Comparison of ENCODE assay signal across 9 mouse cellular contexts in the genomic region with DNA sequence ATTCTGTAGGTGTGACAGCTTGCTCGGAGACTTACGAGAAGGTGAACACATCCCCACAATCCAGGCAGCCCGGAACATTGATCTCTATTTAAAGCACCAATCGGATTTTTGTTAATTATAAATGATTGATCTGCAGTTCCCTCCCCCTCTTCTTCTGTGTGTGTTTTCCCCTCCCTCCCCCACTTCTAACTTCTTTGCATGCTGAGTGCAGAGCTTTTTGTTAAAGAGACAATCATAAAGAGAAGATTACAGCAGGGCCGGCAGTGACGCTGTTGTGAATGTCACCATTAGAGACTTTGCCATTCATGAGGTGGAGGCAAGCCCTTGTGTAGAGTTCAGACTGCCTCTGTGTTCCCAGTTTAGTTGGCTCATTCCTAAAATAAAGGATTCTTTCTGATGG.
DNase-seq lines count a peak whose midpoint lies in the region; ATAC-seq and TF ChIP-seq lines count a peak whose summit lies in the region.
"Had no signal": no experiment of that assay in that cellular context is flagged by ENCODE, and none has a peak within 500 bp of the region (broad histone marks: within the 10 kb centered on the region; RNA-seq: fewer than 3 reads in every experiment).

No protein-coding gene starts in this region.

- peak overlapping the region; percentile 48 for H3K4me2 ChIP-seq in heart, embryonic 14.5 days (ENCODE audit: low read length)
- peak overlapping the region; percentile 48 for H3K4me2 ChIP-seq in hindbrain, embryonic 16.5 days (ENCODE audit: low read length)
- peak overlapping the region; percentile 34 for H3K4me2 ChIP-seq in midbrain, embryonic 13.5 days (replicated peaks)

- H3K9me3 ChIP-seq in heart, embryonic 14.5 days (ENCODE audit: control insufficient read depth, low read length) = no peaks in the 10 kb centered on the region
- no peaks in the 10 kb centered on the region for H3K9me3 ChIP-seq in forebrain, embryonic 10.5 days
- H3K9me3 ChIP-seq in hindbrain, embryonic 16.5 days (ENCODE audit: control insufficient read depth, low read length) = no peaks in the 10 kb centered on the region
- H3K9me3 ChIP-seq in midbrain, embryonic 13.5 days = no peaks in the 10 kb centered on the region

- no peak overlapping the region for H3K27ac ChIP-seq in heart, embryonic 14.5 days (replicated peaks in 1 of 2; ENCODE audit: control insufficient read depth in 1 of 2, insufficient read depth in 1 of 2, low read depth in 2 of 2, low read length in 2 of 2)
- no peak overlapping the region for H3K27ac ChIP-seq in forebrain, embryonic 10.5 days
- peak overlapping the region; percentile 65 for H3K27ac ChIP-seq in hindbrain, embryonic 16.5 days (ENCODE audit: low read depth, low read length)
- 0 out of 2 replicates have a peak overlapping the region, but pooled peaks have one; percentile 40 for H3K27ac ChIP-seq in midbrain, embryonic 13.5 days
- no peak overlapping the region for H3K27ac ChIP-seq in thymus, adult 2 months (ENCODE audit: control insufficient read depth, insufficient read depth, low read length)

- peaks cover 12% of the 10 kb centered on the region for H3K27me3 ChIP-seq in heart, embryonic 14.5 days (ENCODE audit: control insufficient read depth, insufficient read depth, low read length)
- 0 out of 2 replicates have a peak, but pooled peaks cover 5% of the 10 kb centered on the region for H3K27me3 ChIP-seq in forebrain, embryonic 10.5 days (ENCODE audit: poor library complexity, severe bottlenecking)
- no peaks in the 10 kb centered on the region for H3K27me3 ChIP-seq in hindbrain, embryonic 16.5 days (replicated peaks; ENCODE audit: control insufficient read depth, insufficient read depth, low read length)
- H3K27me3 ChIP-seq in midbrain, embryonic 13.5 days = no peaks in the 10 kb centered on the region
- no peaks in the 10 kb centered on the region for H3K27me3 ChIP-seq in thymus, adult 2 months (ENCODE audit: control insufficient read depth, insufficient read depth, low read length)

- ATAC-seq in heart, embryonic 14.5 days (ENCODE audit: insufficient number of reproducible peaks, insufficient read depth, low FRiP score, low read depth) = no peak
- no peak for ATAC-seq in hindbrain, embryonic 16.5 days
- no peak for ATAC-seq in midbrain, embryonic 13.5 days

- no peaks in the 10 kb centered on the region for H3K36me3 ChIP-seq in heart, embryonic 14.5 days (ENCODE audit: control insufficient read depth, insufficient read depth, low read length)
- no peaks in the 10 kb centered on the region for H3K36me3 ChIP-seq in forebrain, embryonic 10.5 days (replicated peaks)
- no peaks in the 10 kb centered on the region for H3K36me3 ChIP-seq in hindbrain, embryonic 16.5 days (ENCODE audit: control insufficient read depth, insufficient read depth, low read length)
- H3K36me3 ChIP-seq in midbrain, embryonic 13.5 days = no peaks in the 10 kb centered on the region
- H3K36me3 ChIP-seq in thymus, adult 2 months (ENCODE audit: control insufficient read depth, insufficient read depth, low read length) = peaks cover 5% of the 10 kb centered on the region; the same call in 1 of the 2 replicates

- WGBS in heart, embryonic 14.5 days = 28% methylated on average over 6 of the region's 6 CpGs
- 22% methylated on average over 6 of the region's 6 CpGs for WGBS in forebrain, embryonic 10.5 days
- WGBS in hindbrain, embryonic 16.5 days = 9% methylated on average over 6 of the region's 6 CpGs
- WGBS in midbrain, embryonic 13.5 days = 8% methylated on average over 6 of the region's 6 CpGs
- WGBS in thymus, adult 2 months = 96% methylated on average over 6 of the region's 6 CpGs

- no peak for TF ChIP-seq CTCF in thymus, adult 2 months (IDR thresholded peaks at IDR 0.05; ENCODE audit: borderline replicate concordance, control insufficient read depth, extremely low read depth, insufficient read depth, low read length, poor library complexity)

- H3K4me3 ChIP-seq in heart, embryonic 14.5 days (ENCODE audit: control insufficient read depth in 1 of 2, insufficient read depth in 1 of 2, low read depth in 1 of 2, low read length in 2 of 2) = 0 out of 4 replicates have a peak overlapping the region, but pooled peaks of 1 of the 2 experiments have one; percentile 6
- H3K4me3 ChIP-seq in forebrain, embryonic 10.5 days = peak overlapping the region; percentile 14; the same call in 1 of the 2 replicates
- peak overlapping the region; percentile 23 for H3K4me3 ChIP-seq in hindbrain, embryonic 16.5 days (ENCODE audit: low read length)
- no peak overlapping the region for H3K4me3 ChIP-seq in midbrain, embryonic 13.5 days (replicated peaks)
- H3K4me3 ChIP-seq in thymus, adult 2 months (ENCODE audit: control insufficient read depth, insufficient read depth, low read length) = no peak overlapping the region

- no peaks in the 10 kb centered on the region for H3K4me1 ChIP-seq in heart, embryonic 14.5 days (ENCODE audit: control insufficient read depth in 2 of 2, insufficient read depth in 2 of 2, low read length in 2 of 2)
- H3K4me1 ChIP-seq in forebrain, embryonic 10.5 days = peaks cover 22% of the 10 kb centered on the region
- peaks cover 8% of the 10 kb centered on the region; the same call in 1 of the 2 replicates for H3K4me1 ChIP-seq in hindbrain, embryonic 16.5 days (ENCODE audit: control insufficient read depth, insufficient read depth, low read depth, low read length)
- H3K4me1 ChIP-seq in midbrain, embryonic 13.5 days (replicated peaks) = peaks cover 12% of the 10 kb centered on the region
- no peaks in the 10 kb centered on the region for H3K4me1 ChIP-seq in thymus, adult 2 months (replicated peaks; ENCODE audit: control insufficient read depth, insufficient read depth, low read length)

- TF ChIP-seq POLR2A in thymus, adult 2 months (IDR thresholded peaks at IDR 0.05; ENCODE audit: control insufficient read depth, extremely low read depth, insufficient read depth, low read length, poor library complexity) = no peak

- DNase-seq in heart, adult 11 months = no peak
- DNase-seq in forebrain, embryonic 10.5 days (ENCODE audit: extremely low spot score, low spot score) = no peak
- no peak for DNase-seq in adrenal gland, adult 8-10 months
- no peak for DNase-seq in thymus, adult 2 months
- no peak for DNase-seq in urinary bladder, postnatal 14 days (ENCODE audit: low spot score)
- DNase-seq: kidney, adult 18-20 months had no signal

- no peak overlapping the region for H3K9ac ChIP-seq in heart, embryonic 14.5 days (ENCODE audit: low read length)
- 0 out of 2 replicates have a peak overlapping the region, but pooled peaks have one; percentile 7 for H3K9ac ChIP-seq in hindbrain, embryonic 16.5 days (ENCODE audit: low read depth, low read length)
- H3K9ac ChIP-seq in midbrain, embryonic 13.5 days (replicated peaks) = no peak overlapping the region

Comparison
In these comparisons a context has a peak if more than half of its experiments do, and no peak if none do; other contexts are left out.
1. H3K27ac ChIP-seq: peak in hindbrain, embryonic 16.5 days (single experiment) and midbrain, embryonic 13.5 days (single experiment); none in heart, embryonic 14.5 days (0 of 2), forebrain, embryonic 10.5 days (single experiment) and thymus, adult 2 months (single experiment).
2. H3K4me3 ChIP-seq: peak in forebrain, embryonic 10.5 days (single experiment) and hindbrain, embryonic 16.5 days (single experiment); none in midbrain, embryonic 13.5 days (single experiment) and thymus, adult 2 months (single experiment).
3. Peak in every context shown above with its lines, with median percentiles within 50 percentile points of each other: H3K4me2 ChIP-seq.